Mouse (Mus musculus): ENCODE data around the gene Epha3. TPM values are rescaled to one million over a fixed set of nuclear protein-coding genes. Genes with fewer than 3 reads are reported as not detected.

Gene Epha3
- total RNA-seq, 2 experiments from 2014 or later: 0.50 to 0.78 TPM

DNA sequence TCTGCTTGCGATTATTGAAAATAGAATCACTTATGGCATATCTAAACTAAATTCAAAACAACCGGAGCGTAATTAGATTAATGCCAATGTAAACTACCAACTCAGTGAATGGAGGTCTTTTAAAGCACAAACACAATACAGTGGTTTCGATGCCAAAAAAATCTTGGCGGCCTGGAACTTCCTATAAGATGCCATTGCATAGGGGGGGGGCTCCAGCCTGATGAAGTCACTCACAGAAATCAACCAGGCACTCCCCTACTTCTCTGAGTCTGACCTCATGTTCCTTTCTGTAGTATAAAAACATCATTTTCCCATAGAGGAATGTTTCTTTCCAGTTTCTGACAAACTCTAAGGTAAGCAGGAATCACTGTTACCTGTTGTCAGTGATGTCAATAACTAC lies 69.7 kb downstream of the Epha3 start:
- intact Hi-C loops (cut with DNase I): no loop called here
- no peak for DNase-seq (ENCODE audit: low spot score)

DNA sequence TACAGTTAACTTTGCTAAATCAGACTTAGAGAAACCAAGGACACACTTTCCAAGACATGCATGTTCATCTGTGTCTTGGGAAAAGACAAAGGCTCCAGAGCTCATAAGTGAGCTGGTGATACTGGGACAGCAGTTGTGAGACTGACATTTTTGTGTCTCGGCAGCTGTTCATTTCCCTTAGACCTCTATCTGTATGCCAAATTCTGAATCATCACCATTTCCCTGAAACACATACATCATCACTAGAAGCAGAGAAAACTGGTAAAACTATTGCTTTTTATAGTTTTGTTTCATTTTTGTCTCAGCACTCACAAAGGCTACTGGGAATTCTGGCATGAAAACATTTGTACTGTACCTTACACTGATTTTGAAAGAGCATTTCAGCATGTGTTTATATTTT lies 70.2 kb downstream of the Epha3 start:
- DNase-seq (ENCODE audit: low spot score): no peak
- intact Hi-C loops (cut with DNase I): no loop called here

DNA sequence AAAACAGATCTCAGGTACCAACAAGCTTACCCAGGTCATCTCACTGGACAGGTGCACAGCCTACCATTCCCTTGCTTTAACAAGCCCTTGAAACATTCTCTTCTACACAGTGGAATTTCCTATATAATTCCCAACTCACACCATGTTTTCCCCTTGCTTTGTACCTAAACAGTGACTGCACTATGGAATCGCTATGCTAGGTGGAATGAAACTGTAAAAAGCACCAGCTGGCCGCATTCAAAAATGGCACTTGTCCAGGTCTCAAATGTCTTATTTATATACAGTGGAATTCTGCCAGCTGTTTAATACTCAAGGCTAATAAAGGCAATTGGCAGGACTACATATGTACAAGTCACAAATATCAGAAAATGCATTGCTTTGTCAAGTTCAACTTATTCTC lies 71.9 kb downstream of the Epha3 start:
- DNase-seq (ENCODE audit: low spot score): no peak

DNA sequence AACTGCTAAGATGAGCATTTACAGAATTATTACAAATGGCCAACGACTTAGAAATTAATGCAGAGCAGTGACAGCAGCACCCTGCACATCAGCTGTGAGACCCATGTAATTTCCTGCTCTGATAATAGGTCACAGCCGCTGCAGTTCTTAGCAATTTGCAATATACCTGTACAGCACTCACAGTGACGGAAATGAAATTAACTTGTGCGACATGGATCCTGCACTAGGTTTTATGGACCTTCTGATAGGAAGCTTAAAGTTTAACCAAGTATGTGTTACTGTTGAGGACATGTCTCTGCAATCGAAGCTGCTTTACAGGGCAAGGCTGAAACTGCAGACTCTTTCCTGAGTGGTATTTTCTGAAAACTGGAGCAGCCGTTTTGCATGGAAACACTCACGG lies 80.4 kb downstream of the Epha3 start:
- intact Hi-C loops (cut with DNase I): no loop called here
- no peak for DNase-seq (ENCODE audit: low spot score)

More for the DNA sequence above, 71.9 kb downstream of the Epha3 start:
- intact Hi-C loops (cut with DNase I): no loop called here

DNA sequence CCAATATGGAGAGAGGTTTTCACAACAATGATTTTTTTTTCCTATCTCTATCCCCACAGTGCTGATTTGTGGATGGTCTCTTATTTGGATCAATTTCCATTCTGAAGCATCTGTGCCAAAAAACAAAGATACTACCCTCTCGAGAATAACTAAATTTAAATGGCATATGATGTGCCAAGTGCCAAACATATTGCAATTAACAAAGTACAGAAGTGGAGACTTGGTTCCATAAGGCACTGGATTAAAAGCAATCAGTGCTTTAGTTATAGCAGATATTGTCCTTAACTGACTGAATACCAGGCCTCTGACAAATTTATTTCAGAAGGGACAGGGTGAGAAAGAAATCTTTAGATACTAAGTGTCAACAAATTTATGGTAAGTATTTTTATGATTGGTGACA lies 81.9 kb downstream of the Epha3 start:
- intact Hi-C loops (cut with DNase I): no loop called here
- DNase-seq (ENCODE audit: low spot score): no peak

DNA sequence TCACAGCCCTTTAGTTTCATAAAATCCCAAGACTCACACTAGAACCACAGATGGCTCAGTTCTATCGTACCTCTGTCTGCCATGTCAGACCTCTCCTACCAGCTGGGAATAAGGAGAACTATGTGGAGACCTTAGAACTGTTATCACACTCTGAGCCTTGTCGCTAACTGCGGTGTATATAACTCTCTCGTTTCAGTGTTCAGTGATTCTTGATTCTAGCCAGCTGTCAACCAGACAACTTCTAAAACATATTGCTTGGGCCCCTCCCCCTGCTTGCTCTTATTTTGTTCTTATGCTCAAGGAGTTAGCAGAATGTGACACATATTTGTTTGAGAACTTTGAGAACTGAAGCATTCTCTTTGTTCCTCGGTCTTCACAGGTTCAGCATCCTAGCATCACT lies 83.8 kb downstream of the Epha3 start:
- DNase-seq (ENCODE audit: low spot score): no peak
- intact Hi-C loops (cut with DNase I): no loop called here

DNA sequence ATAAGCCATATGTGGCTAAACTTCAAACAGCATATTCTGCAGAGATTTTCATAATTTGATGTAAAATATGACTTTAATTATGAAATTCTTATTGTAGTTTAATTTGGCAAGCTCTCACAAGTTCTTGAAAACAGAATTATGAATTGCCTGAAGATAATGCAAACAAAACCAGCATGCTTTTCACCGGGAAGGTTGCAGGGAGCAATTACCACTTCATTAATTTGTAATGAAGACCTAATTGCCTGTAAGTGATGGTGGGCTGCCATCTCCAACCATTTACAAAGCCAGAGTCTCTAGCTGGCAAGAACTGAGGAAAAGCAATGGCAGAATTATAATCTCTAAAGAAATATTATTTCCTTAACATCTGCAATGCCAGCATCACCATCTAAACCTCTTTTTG lies 86.2 kb downstream of the Epha3 start:
- intact Hi-C loops (cut with DNase I): no loop called here
- DNase-seq (ENCODE audit: low spot score): no peak

DNA sequence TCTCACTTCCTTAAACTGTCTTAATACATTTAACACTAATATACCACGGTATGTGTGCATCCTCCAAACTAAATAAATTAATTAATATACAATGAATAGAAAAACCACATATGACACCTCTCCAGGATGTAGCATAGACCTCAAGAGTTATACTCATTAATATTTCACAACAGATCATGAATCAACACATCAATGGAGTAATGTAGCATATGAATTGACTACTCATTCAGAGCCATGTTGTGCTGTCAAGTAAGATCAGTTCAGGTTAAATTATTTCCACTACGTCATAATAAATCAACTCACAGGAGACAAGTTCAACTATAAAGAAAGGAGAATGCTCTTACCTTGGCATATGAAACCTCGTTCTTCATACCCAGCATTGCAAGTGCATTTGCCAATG lies 91.4 kb downstream of the Epha3 start:
- DNase-seq (ENCODE audit: low spot score): no peak
- intact Hi-C loops (cut with DNase I): no loop called here

DNA sequence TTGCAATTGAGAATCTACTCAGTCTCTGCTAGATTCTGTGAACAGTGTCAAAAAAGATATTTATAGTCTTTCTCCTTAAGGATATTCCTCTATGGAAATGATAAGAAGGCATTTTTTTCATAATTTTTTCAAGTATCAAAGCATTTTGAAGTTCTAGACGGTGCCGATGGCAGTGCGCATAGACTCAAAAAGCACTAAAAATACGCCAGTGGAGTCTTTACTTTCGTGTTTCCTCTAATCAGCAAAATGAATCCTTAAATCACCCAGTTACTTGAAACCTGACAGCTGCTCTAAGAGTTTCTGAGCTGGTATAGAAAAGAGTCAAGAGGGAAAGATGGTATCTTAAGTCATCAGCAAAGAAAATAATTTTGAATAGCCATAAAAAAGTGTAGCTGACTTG lies 96.4 kb downstream of the Epha3 start:
- no peak for DNase-seq (ENCODE audit: low spot score)
- intact Hi-C loops (cut with DNase I): no loop called here

DNA sequence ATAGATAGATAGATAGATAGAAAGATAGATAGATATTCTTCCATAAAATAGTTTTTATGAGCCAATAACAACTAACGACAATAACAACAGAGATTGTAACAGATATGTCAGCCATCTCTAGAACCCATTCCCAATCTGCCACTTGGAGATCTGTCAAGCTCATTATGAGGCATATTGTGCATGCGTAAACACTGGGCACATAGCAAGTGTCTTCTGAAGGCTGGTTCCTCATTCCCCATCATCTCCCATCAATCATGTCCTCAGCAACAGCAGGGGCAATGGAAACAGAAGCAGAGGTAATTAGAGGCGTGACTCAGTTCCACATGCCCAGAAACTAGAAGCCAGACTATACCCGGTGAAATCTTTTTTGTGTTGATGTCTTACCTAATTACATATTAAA lies 102.8 kb downstream of the Epha3 start:
- intact Hi-C loops (cut with DNase I): no loop called here
- no peak for DNase-seq (ENCODE audit: low spot score)

DNA sequence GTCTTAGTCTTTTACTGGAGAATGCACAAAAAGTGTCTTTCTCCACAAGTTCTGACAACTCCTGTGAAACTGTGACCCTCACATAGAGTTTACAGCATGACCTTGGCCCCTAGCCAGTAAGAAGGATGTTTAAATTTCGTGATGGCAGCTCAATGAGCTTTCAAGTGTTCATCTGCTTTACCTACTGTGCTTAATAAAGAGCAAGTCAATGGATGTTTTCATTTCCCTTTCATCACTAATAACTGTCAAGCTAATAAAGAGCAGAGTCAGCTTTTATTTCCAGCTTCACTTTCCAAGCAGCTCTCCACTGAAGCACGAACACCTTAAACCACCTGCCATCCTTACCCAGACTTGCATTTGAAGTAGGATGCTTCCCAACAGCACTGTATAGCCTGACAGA lies 103.9 kb downstream of the Epha3 start:
- DNase-seq (ENCODE audit: low spot score): no peak
- intact Hi-C loops (cut with DNase I): no loop called here

DNA sequence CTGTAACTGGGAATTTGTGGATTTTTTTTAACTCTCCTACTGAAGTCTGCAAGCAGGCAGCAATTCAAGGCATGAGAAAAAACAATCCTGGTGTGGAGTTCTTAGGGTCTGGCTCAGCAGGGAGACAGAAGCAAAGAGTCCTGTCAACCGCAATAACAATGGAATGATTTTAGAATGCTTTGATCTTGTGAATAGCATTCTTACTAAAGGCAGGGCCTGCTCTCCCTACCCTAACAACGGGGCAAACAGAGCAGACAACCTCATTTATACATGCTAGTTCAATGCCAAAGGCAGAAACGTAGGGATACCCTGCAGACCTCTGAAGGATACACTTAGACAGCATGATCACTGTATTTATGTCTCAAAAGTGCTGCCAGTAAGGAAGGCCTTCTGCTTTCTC lies 110.9 kb downstream of the Epha3 start:
- intact Hi-C loops (cut with DNase I): no loop called here
- no peak for DNase-seq (ENCODE audit: low spot score)

DNA sequence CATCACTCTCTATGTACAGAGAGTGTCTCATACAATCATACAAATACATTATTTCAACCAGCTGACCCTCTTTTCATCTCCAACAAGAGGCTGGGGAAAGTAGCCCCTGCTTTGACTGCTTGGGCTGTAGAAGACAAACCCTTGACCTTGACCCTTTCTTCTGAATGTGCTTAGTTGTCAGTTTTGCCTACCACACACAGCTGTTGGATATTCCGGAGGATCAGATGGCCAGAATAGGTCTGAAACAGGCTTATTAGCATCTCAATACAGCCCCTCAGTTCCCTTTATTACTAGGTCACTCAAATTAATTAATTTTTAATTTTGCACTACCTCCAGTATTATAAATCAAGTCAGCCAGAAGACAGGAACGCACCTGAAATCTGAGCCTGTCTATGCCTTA lies 116.2 kb downstream of the Epha3 start:
- intact Hi-C loops (cut with DNase I): no loop called here
- no peak for DNase-seq (ENCODE audit: low spot score)

DNA sequence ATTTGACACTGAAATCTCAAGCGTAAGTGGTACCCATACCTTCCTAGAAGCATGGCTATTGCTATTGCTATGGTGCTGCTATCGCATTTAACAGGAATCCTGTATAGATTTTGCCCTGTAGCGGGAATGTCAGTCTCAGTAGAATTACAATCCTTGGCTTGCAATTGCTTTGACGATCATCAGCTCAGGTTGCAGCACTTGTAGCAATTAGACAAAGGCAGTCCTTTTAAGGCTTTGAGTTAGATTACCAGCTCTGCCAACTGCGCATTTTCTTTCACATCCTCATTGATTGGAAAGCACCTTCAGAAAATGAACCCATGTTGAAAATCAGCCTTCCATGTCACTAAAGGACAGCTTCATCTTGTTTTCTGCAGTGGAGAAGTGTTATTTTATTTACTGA lies 118.5 kb downstream of the Epha3 start:
- intact Hi-C loops (cut with DNase I): no loop called here

DNA sequence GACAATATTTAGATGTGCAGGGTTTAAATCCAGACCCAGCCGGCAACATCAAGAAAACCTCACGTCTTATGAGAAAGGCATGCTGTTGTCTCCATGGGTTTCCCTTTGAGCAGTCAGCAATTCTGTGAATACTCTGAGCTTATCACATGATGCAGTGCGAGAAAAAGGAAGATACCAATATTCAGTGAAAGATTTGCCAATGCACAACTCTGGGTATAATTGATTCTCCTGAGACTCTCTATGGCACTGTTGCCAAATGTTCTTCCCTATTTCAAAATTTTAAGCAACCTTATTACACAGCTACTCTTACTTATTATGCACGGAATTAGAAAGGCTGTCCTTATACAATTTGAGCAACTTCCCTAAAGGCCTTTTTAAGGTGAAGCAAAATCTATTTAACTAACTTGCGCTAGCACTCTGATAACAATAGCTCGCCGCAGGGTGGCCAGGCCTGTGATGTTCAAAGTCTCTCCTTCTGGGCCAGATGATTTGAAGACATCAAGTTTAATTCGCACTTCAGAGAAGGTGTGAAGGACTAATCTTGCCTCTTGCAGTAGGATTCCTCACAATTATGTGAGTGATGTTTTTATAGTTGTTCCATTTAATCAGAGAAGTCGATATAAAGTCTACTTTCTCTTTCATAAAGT lies 120.6 kb downstream of the Epha3 start:
- intact Hi-C loops (cut with DNase I): no loop called here
- DNase-seq (ENCODE audit: low spot score): no peak

More for the DNA sequence above, 118.5 kb downstream of the Epha3 start:
- DNase-seq (ENCODE audit: low spot score): no peak

DNA sequence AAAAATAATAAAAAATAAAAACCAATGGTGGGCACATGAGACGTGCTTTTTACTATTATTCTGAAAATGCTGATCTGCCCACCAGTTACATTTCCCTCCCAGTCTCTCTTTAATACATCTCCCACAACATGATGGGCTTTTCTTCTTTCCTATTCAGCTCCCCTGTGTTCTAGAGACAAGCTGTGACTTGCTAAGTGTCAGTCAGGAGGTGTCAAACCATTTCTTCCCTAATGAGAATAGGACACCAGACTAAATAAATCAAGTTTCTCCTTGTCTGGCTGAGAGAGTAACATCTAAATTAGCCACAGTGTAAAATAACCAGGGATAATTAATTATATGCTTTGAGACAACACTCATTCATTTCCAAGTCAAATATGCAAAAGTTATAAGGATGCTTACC lies 144.7 kb downstream of the Epha3 start:
- DNase-seq (ENCODE audit: low spot score): no peak
- intact Hi-C loops (cut with DNase I): no loop called here

DNA sequence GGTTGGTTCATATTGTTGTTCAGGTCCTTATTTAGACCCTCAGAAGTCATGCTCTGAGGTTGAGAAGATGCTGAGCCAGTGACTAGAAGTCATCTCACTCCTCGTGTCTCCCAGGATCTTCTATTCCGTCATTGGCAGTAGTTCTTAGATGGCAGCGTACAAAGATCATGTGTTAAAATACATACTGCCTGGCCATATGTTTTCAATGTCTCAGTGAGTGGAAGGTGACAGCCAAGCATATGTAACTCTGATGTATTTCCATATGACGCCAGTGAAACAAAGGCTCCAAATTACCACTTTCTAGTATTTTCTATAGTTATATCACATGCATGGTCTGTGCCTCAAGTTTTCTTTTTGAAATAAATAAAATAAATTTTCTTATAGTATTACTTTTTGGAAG lies 146.7 kb downstream of the Epha3 start:
- no peak for DNase-seq (ENCODE audit: low spot score)
- intact Hi-C loops (cut with DNase I): no loop called here

DNA sequence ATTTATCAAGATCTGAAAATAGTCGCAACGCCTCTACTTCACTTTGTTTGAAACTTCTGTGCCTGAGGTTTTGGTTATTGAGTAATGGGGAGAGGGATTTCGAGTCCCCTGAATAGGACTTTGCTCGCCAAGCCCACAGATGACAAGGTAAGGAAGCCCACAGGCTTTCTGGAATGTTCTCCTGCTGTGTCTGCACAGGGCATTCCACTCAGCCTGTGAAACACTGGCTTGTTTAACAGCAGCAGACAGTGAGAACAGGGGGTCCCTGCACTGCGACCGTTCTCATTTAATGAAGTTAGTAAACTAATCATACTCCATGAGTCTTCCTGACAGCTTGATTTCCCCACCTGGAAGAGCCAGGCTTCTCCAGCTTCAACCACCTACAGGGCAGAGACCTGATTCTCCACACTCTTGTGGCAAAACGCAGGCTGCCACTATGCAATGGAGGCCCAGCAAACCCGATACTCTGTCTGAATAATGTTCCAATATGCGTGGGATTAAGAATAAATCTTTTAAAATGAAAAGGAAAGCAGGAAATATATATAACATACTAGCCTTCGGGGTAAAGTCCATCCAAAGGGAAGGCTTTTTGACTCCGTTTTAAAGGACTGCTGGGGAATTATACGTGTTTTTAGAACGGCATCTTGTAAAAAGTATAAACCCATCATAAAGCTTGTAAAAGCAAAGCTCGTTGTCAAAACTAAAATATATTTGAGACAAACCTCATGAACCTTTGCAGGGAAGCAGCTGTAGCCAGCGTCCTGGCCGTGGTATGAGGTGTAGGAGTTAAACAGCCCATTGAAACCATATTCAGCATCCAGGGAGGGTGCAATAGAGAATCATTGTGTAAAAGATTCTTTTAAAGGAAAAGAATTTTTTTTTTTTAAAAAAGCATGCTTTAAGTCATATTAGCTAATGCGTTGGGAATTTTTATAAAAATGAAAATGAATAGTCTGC lies 156.8 kb downstream of the Epha3 start:
- no peak for DNase-seq (ENCODE audit: low spot score)
- intact Hi-C loops (cut with DNase I): no loop called here

DNA sequence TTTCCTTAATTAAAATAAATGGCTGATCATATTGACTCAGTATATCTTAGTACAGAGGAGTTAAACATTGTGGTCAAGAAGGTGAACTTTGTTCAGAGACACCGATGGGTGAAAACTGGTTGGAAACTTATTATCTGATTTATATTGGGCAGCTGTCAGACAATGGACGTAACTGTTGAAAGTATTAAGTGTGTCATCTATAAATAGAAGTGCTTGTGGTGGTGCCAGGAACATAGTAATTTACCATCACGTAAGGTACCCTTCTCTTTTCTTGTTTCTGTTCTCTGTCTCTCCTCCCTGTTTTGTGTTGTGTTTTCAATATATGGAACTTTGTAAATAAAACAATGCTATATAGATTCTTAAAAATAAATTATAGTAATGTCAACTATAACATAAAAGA lies 174.6 kb downstream of the Epha3 start:
- intact Hi-C loops (cut with DNase I): no loop called here
- DNase-seq (ENCODE audit: low spot score): no peak

DNA sequence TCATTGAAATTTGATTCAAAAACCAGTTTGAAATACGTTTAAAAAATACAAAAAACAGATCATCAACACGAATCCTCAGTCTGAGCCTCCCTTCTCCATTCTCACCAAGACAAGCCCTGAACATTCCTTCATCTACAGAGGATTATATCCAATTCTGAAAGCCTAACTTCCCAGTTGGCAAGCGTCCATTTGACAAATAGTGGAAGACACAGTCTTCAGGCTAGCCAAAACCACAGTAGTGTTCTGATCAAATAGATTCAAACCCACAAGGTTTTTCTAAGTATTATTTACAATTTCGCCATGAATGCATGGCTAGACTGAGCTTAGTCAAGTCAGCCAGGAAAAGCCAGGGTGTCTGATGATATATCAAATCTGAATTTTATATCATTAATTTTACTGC lies 179.8 kb downstream of the Epha3 start:
- intact Hi-C loops (cut with DNase I): no loop called here
- DNase-seq (ENCODE audit: low spot score): no peak

DNA sequence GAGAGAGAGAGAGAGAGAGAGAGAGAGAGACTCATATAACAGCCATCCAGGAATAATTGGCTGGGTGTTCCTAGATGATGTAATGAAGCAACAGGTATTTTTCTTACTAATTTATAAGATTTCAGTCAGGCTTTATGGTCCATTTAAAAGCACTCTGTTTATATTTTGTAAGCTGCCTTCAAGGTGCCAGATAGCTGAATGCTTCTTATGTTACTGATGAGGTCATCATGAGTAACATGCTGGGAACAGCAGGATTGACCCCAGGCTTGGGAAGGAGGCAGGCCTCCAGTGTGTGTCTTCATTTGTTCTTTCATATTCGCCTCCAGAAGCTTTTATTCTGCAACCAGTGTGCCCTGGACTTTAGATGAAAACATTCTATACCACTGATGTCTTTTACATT lies 189.5 kb downstream of the Epha3 start:
- intact Hi-C loops (cut with DNase I): no loop called here
- DNase-seq (ENCODE audit: low spot score): no peak
